Mouse (Mus musculus): ENCODE data around the gene Ppfia2. TPM values are rescaled to one million over a fixed set of nuclear protein-coding genes. Genes with fewer than 3 reads are reported as not detected.
A peak's percentile ranks its signal among the peaks of the same experiment; 100 is the strongest.

The Ppfia2 gene
- polyA plus RNA-seq, 1 experiment, result 34.3 TPM

GRCm38 (mm10) chr10:106590944-106591343 is 120.8 kb downstream of the Ppfia2 start:
- H3K4me1 ChIP-seq (ENCODE audit: control insufficient read depth, insufficient read depth, low read length), result no peaks in the 10 kb centered on the region
- no peak overlapping the region for H3K27ac ChIP-seq (ENCODE audit: insufficient read depth, low read length)
- no peak for TF ChIP-seq CTCF (IDR thresholded peaks at IDR 0.05; ENCODE audit: extremely low read depth, insufficient read depth, low read length)
- no peak for TF ChIP-seq POLR2A (IDR thresholded peaks at IDR 0.05; ENCODE audit: extremely low read depth, insufficient read depth, low read length)

GRCm38 (mm10) chr10:106596976-106597375 is 126.8 kb downstream of the Ppfia2 start:
- Histone ChIP-seq H3K27ac (ENCODE audit: insufficient read depth, low read length) (no peak overlapping the region), H3K4me3 (ENCODE audit: insufficient read depth, low read length) (no peak overlapping the region)
- TF ChIP-seq CTCF (IDR thresholded peaks at IDR 0.05; ENCODE audit: extremely low read depth, insufficient read depth, low read length), result no peak
- no peak for TF ChIP-seq POLR2A (IDR thresholded peaks at IDR 0.05; ENCODE audit: extremely low read depth, insufficient read depth, low read length)

More at GRCm38 (mm10) chr10:106590944-106591343, 120.8 kb downstream of the Ppfia2 start:
- H3K4me3 ChIP-seq (ENCODE audit: insufficient read depth, low read length), result no peak overlapping the region

GRCm38 (mm10) chr10:106603319-106603898 is 133.3 kb downstream of the Ppfia2 start:
- Histone ChIP-seq H3K4me3 (ENCODE audit: insufficient read depth, low read length) (no peak overlapping the region), H3K4me1 (ENCODE audit: control insufficient read depth, insufficient read depth, low read length) (no peaks in the 10 kb centered on the region), H3K27ac (ENCODE audit: insufficient read depth, low read length) (no peak overlapping the region)
- TF ChIP-seq POLR2A (IDR thresholded peaks at IDR 0.05; ENCODE audit: extremely low read depth, insufficient read depth, low read length) (no peak), CTCF (IDR thresholded peaks at IDR 0.05; ENCODE audit: extremely low read depth, insufficient read depth, low read length) (no peak)

More at GRCm38 (mm10) chr10:106596976-106597375, 126.8 kb downstream of the Ppfia2 start:
- no peaks in the 10 kb centered on the region for H3K4me1 ChIP-seq (ENCODE audit: control insufficient read depth, insufficient read depth, low read length)

GRCm38 (mm10) chr10:106609177-106609981 is 139.2 kb downstream of the Ppfia2 start:
- H3K4me1 ChIP-seq (ENCODE audit: control insufficient read depth, insufficient read depth, low read length), result no peaks in the 10 kb centered on the region; the same call in 1 of the 2 replicates
- no peak overlapping the region for H3K27ac ChIP-seq (ENCODE audit: insufficient read depth, low read length)
- no peak overlapping the region for H3K4me3 ChIP-seq (ENCODE audit: insufficient read depth, low read length)
- TF ChIP-seq CTCF (IDR thresholded peaks at IDR 0.05; ENCODE audit: extremely low read depth, insufficient read depth, low read length), result no peak
- no peak for TF ChIP-seq POLR2A (IDR thresholded peaks at IDR 0.05; ENCODE audit: extremely low read depth, insufficient read depth, low read length)

- Histone ChIP-seq H3K27ac (ENCODE audit: insufficient read depth, low read length) (no peak overlapping the region), H3K4me1 (ENCODE audit: control insufficient read depth, insufficient read depth, low read length) (no peaks in the 10 kb centered on the region; the same call in 1 of the 2 replicates), H3K4me3 (ENCODE audit: insufficient read depth, low read length) (no peak overlapping the region)
- TF ChIP-seq POLR2A (IDR thresholded peaks at IDR 0.05; ENCODE audit: extremely low read depth, insufficient read depth, low read length) (no peak), CTCF (IDR thresholded peaks at IDR 0.05; ENCODE audit: extremely low read depth, insufficient read depth, low read length) (no peak)
These were observed 140.1 kb downstream of the Ppfia2 start for GRCm38 (mm10) chr10:106610222-106610621.

- no peaks in the 10 kb centered on the region for H3K4me1 ChIP-seq (ENCODE audit: control insufficient read depth, insufficient read depth, low read length)
- TF ChIP-seq CTCF (IDR thresholded peaks at IDR 0.05; ENCODE audit: extremely low read depth, insufficient read depth, low read length) (no peak), POLR2A (IDR thresholded peaks at IDR 0.05; ENCODE audit: extremely low read depth, insufficient read depth, low read length) (no peak)
- no peak overlapping the region for H3K4me3 ChIP-seq (ENCODE audit: insufficient read depth, low read length)
- H3K27ac ChIP-seq (ENCODE audit: insufficient read depth, low read length), result no peak overlapping the region
These were observed 148.1 kb downstream of the Ppfia2 start for GRCm38 (mm10) chr10:106618194-106618593.

- Histone ChIP-seq H3K27ac (ENCODE audit: insufficient read depth, low read length) (no peak overlapping the region), H3K4me1 (ENCODE audit: control insufficient read depth, insufficient read depth, low read length) (no peaks in the 10 kb centered on the region; the same call in 1 of the 2 replicates), H3K4me3 (ENCODE audit: insufficient read depth, low read length) (no peak overlapping the region)
- TF ChIP-seq POLR2A (IDR thresholded peaks at IDR 0.05; ENCODE audit: extremely low read depth, insufficient read depth, low read length) (no peak), CTCF (IDR thresholded peaks at IDR 0.05; ENCODE audit: extremely low read depth, insufficient read depth, low read length) (no peak)
These were observed 150.8 kb downstream of the Ppfia2 start for GRCm38 (mm10) chr10:106620952-106621351.

GRCm38 (mm10) chr10:106623342-106623741 is 153.2 kb downstream of the Ppfia2 start:
- Histone ChIP-seq H3K27ac (ENCODE audit: insufficient read depth, low read length) (no peak overlapping the region), H3K4me3 (ENCODE audit: insufficient read depth, low read length) (peak overlapping the region; percentile 30), H3K4me1 (ENCODE audit: control insufficient read depth, insufficient read depth, low read length) (no peaks in the 10 kb centered on the region; the same call in 1 of the 2 replicates)
- no peak for TF ChIP-seq POLR2A (IDR thresholded peaks at IDR 0.05; ENCODE audit: extremely low read depth, insufficient read depth, low read length)
- TF ChIP-seq CTCF (IDR thresholded peaks at IDR 0.05; ENCODE audit: extremely low read depth, insufficient read depth, low read length), result no peak

GRCm38 (mm10) chr10:106632171-106632935 is 162.2 kb downstream of the Ppfia2 start:
- Histone ChIP-seq H3K4me1 (ENCODE audit: control insufficient read depth, insufficient read depth, low read length) (0 out of 2 replicates have a peak, but pooled peaks cover 2% of the 10 kb centered on the region), H3K27ac (ENCODE audit: insufficient read depth, low read length) (0 out of 2 replicates have a peak overlapping the region, but pooled peaks have one; percentile 22), H3K4me3 (ENCODE audit: insufficient read depth, low read length) (peak overlapping the region; percentile 50)
- TF ChIP-seq POLR2A (IDR thresholded peaks at IDR 0.05; ENCODE audit: extremely low read depth, insufficient read depth, low read length) (peak; percentile 86), CTCF (IDR thresholded peaks at IDR 0.05; ENCODE audit: extremely low read depth, insufficient read depth, low read length) (no peak)

Data from cortical plate, adult 2 months (tissue).